Mouse (Mus musculus): ENCODE data around the gene Cyp1a2. TPM values are rescaled to one million over a fixed set of nuclear protein-coding genes. Genes with fewer than 3 reads are reported as not detected.
A peak's percentile ranks its signal among the peaks of the same experiment; 100 is the strongest.
"Not testable (repeated sequence)": the region's sequence is repeated elsewhere in the genome, so short reads cannot be mapped to it uniquely, and the experiment has no call there.

Cyp1a2 gene
- under 1 TPM in 1 of 2 experiments, not detected in 1; 0.40 TPM for total RNA-seq (2021)
- long read RNA-seq, experiment 1: 0 reads
- long read RNA-seq, experiment 2, transcript Cyp1a2-201 (7 exons, 1,940 nt): major isoform, 6 of 7 reads
- long read RNA-seq, experiment 2, partial matches to known transcripts: 1 of 7 reads
- long read RNA-seq, experiment 2, other reads (novel, unspliced or antisense): 0 of 7 reads

- DNase-seq: no peak
Measured at GRCm38 (mm10) chr9:57683520-57683919, at the start of gene Cyp1a2. Gene Cyp1a2, minus strand, starts transcription at chr9:57683703.

GRCm38 (mm10) chr9:57728312-57728711, 44.8 kb upstream of the Cyp1a2 start:
- DNase-seq: no peak

DNA sequence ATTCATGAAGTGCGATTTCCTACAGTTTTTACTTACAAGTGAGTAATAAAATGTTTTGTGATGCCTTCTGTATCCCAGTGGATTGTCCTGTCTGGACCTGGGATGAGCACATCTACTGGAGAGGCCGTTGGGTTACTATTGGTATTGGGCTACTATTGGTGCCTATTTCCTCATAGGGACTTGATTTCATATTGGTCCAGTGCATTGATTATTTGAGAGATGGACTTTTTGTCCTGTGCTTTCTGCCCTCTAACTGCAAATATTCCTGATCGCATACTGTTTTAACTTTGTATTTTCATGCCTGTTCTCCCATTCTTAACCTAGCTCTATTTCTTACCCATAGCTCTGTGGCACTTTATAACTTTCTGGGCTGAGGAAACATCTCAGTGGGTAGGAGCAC, 41.2 kb upstream of the Cyp1a2 start:
- no peak for DNase-seq

DNA sequence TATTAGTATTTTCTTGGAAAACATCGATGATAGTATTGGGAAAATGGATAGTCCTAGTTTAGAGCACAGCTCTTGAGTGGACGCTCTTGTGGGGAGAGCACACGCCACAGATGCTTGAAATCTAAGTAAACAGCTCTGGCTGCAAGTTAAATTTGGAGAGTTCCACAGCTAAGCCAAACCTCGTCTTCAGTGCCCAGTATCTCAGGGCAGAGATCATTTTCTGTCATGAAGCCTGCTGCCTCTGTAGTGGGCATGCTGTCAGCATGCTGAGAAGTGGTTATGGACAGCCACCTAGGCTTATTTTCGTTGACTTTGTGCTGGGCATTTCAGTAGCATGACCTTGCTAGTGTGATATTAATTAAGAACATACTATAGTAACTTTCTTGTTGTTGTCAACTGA, 40.3 kb upstream of the Cyp1a2 start:
- no peak for DNase-seq

- DNase-seq: peak; percentile 42 to 56
Measured at GRCm38 (mm10) chr9:57723315-57723715, 39.8 kb upstream of the Cyp1a2 start.

DNA sequence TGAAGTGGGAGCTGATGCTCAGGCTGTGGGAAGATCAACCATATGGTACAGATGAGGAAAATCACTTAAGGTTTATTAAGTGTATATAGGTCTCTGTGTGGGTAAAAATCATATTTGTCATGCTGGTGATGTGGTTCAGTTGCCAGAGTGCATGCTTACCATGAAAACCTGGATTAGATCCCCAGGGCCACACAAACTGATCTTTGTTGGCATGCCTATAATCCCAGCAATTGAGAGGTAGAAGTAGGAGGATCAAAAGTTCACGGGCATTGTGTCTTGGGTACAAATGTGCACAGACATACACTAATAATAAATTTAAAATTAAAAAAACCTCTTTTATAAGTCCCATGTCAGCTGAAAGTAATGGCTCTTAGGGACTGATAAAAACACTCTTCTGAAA, 38.9 kb upstream of the Cyp1a2 start:
- DNase-seq: no peak

DNA sequence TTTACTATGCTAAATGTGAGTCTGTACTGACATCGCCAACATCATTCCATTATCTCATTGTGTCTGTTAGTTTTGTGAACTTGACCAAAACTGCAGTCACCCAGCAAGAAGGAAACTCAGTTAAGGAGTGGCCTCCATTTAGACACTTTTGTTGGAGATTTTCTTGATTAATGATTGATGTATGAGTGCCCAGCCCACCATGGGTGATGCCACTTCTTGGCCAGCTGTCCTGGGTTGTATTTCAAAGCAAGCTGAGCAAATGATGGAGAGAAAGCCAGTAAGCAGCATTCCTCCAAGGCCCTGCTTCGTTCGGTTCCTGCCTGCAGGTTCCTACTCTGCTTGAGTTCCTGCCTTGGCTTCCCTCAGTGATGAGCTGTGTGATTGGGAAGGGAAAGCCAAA, 37.2 kb upstream of the Cyp1a2 start:
- no peak for DNase-seq

GRCm38 (mm10) chr9:57718408-57718807, 34.9 kb upstream of the Cyp1a2 start:
- DNase-seq: peak in 1 of 2 experiments; percentile 23

- no peak for DNase-seq
Measured at GRCm38 (mm10) chr9:57712194-57712593, 28.7 kb upstream of the Cyp1a2 start.

DNA sequence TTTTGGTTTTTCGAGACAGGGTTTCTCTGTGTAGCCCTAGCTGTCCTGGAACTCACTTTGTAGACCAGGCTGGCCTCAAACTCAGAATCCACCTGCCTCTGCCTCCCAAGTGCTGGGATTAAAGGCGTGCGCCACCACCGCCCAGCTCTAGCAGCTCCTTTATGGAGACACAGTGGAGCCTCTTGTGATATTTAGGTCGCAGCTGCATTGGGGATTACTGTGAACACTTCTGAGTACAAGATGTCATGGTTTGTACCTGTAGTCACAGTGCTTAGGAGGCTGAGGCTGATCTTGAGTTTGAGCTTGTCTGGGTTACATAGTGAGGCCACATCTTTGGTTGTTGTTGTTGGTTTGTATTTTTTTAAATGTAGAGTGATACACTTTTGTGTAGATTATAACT, 26.7 kb upstream of the Cyp1a2 start:
- not testable (repeated sequence) for DNase-seq

- peak; percentile 34 to 53 for DNase-seq
Measured at GRCm38 (mm10) chr9:57708720-57709274, 25.3 kb upstream of the Cyp1a2 start.

DNA sequence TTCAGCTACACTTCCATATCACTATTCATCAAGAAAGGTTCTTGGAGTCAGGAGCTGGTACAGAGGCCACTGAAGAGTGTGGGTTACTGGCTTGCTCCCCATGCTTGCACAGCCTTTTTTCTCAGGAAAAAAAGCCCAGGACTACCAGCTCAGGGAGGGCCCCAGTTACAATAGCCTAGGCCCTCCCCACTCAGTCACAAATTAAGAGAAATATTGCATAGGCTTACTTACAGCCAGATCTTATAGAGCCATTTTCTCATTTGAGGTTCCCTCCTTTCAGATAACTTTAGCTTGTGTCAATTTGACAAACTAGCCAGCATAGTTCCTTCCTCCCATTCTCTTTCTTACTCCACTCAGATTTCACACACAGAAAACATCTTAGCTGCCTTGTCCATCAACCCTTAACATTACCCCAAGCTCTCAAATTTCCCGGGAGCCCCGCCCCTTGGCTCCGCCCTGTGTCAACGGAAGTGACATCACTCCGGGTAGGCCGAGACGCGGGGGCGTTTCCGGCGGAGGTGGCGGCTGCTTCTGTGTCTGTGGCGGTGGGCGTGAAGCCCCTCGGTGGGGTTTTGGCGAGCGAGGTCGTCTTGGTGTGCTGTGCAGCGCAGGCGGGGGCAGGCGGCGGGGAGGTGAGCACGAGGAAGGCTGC, 24.7 kb upstream of the Cyp1a2 start, which contains the start of gene Edc3:
Gene Edc3, plus strand, starts transcription at position 473 of the 652 bp plus-strand sequence.
- DNase-seq: peak; percentile 92 to 94

DNA sequence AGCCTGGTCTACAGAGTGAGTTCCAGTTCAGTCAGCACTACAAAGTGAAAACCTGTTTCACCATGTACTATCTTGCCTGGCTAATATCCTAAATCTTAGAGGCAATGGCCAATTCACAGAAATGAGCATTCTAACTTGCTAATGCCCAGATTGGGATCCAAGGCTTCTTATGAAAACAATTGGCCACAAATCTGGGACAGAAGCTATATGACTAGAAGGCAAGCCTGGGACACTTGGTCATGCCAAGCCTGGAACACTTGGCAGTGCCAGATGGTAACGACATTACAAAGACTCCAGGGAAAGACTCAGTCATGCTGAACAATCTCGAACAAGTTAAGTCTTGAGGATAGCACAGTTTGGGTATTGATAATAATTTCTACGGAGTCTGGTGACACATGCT, 23.0 kb upstream of the Cyp1a2 start:
- no peak for DNase-seq

DNA sequence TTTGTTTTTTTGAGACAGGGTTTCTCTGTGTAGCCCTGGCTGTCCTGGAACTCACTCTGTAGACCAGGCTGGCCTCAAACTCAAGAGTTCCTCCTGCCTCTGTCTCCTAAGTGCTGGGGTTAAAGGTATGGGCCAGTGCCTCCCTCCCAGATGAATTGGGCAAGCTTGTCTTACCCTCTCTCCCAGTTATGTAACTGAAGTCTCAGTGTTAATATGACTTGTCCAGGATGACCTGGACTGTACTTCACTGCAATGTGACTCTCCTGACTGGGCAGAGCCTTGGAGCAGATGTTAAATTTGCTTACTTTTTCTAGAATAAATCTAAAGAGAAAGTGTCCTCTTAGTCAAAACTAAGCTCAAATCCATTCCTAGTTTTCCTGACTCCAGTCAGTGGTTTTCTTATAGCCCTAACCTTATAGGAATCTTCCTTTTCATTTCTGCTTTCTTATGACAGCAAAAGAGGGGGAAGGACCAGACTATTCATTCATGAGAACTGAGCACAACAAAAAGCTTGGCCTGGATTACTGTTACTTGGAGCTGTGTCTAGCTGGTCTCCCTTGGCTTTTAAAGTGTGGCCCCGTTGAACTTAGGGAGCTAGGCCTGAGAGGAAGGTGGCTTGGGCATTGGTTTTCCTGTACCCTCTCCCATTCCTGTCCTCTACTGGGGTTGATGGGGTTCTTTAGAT, 15.1 kb upstream of the Cyp1a2 start:
- DNase-seq: no peak

- DNase-seq: no peak
Measured at GRCm38 (mm10) chr9:57697380-57697779, 13.9 kb upstream of the Cyp1a2 start.

DNA sequence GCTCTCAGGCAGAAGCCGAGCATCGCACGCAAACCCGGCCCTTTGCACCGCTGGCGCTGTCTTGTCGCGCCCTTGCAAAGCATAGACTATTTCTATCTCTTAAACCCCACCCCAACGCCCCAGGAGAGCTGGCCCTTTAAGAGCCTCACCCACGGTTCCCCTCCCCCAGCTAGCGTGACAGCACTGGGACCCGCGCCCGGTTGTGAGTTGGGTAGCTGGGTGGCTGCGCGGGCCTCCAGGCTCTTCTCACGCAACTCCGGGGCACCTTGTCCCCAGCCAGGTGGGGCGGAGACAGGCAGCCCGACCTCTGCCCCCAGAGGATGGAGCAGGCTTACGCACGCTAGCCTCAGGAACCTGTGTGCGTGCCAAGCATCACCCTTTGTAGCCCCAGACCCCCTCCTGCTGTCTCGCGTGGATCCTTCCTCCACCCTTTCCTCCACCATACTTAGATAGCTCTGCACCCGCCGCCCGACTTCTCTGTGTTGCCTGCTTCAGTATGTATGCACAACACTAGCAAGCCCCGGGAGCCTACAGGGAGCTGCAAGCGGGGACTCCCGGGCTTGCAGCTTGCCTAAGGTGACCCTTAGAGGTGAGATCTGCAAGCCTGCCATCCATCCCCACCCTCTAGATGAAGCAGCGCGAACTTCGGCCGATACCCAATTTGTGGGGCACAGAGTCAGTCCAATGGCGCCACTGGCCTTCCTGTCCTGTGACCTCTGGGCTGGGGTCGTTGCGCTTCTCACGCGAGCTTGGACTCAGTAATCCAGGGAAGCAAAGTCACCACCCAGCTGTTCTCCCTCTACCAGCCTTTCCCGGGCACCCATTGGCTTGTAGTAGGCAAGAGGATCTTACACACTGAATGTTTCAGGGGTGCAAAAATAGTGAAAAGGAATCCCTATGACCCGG, 13.1 kb upstream of the Cyp1a2 start:
- peak; percentile 18 to 54 for DNase-seq

DNA sequence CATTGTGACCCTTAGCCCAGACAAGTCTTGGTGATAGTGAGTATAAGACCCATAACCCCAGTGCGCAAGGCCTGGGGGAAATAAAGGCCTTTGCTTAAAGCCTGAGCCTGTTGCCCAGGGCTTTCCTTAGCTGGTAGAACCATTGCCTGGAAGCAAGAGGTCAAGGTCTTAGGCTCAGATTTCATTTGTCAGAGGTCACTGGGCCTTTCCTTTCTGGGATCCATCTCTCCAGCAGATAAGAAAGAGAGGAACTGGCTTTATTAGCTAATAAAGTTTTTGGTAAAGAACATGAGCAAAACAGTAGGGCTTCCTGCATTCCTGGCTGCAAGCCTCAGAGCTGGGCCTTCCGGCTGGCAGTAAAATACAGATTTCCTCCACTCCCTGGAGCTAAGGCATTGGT, 10.6 kb upstream of the Cyp1a2 start:
- DNase-seq: no peak

DNA sequence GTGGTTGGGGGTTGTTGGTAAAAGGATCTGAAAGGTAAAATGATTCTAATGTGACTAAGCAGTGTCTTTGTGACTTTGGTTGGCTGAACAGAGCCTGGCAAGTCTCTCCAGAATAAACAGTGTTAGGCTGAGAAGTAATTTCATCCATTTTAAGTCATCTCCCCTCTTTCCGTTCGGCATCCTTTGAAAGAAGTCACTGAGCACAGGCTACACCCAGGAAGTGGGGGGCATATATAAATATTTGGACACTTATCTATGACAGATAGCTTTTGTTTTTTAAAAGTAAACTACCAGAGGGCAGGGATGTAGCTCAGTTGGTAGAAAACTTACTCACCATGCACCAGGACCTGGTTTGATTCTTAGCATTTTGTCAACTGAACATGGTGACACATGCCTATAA, 5.1 kb upstream of the Cyp1a2 start:
- no peak for DNase-seq

- peak in 1 of 2 experiments; percentile 31 for DNase-seq
Measured at GRCm38 (mm10) chr9:57688158-57688557, 4.7 kb upstream of the Cyp1a2 start.

GRCm38 (mm10) chr9:57687751-57688150, 4.2 kb upstream of the Cyp1a2 start, which contains the start of gene Cyp1a1:
Gene Cyp1a1, plus strand, starts transcription at chr9:57687928.
- no peak for DNase-seq

- no peak for DNase-seq
Measured at GRCm38 (mm10) chr9:57686011-57686410, 2.5 kb upstream of the Cyp1a2 start.

GRCm38 (mm10) chr9:57681411-57681810, 2.1 kb downstream of the Cyp1a2 start:
- peak in 1 of 2 experiments; percentile 32 for DNase-seq

Measured in adrenal gland, postnatal 36 days (tissue).